Mouse (Mus musculus): Measurements from ENCODE around the gene Slc7a8. TPM values are rescaled to one million over a fixed set of nuclear protein-coding genes. Genes with fewer than 3 reads are reported as not detected.
A peak's percentile ranks its signal among the peaks of the same experiment; 100 is the strongest.

Slc7a8 gene
- polyA plus RNA-seq, 1 experiment from 2014 or later, result 1.9 TPM

- Histone ChIP-seq H3K36me3 (ENCODE audit: control insufficient read depth, insufficient read depth, low read length) (no peaks in the 10 kb centered on the region), H3K9me3 (ENCODE audit: control insufficient read depth, low read length) (no peaks in the 10 kb centered on the region), H3K4me3 (ENCODE audit: low read length) (no peak overlapping the region), H3K9ac (ENCODE audit: low read length) (no peak overlapping the region), H3K4me2 (ENCODE audit: low read depth, low read length) (no peak overlapping the region), H3K27ac (ENCODE audit: low read length) (no peak overlapping the region), H3K27me3 (ENCODE audit: control insufficient read depth, insufficient read depth, low read depth, low read length) (no peaks in the 10 kb centered on the region), H3K4me1 (replicated peaks; ENCODE audit: control insufficient read depth, insufficient read depth, low read length) (peaks cover 7% of the 10 kb centered on the region; the same call in 1 of the 2 replicates)
- WGBS, result 88% methylated on average over 1 of the region's 1 CpGs
- no peak for ATAC-seq (ENCODE audit: low read depth)
These were observed 66.3 kb downstream of the Slc7a8 start for GRCm38 (mm10) chr14:54715402-54715801.

GRCm38 (mm10) chr14:54714617-54715081 is 67.1 kb downstream of the Slc7a8 start:
- ATAC-seq (ENCODE audit: low read depth), result peak; percentile 26; the same call in 1 of the 2 replicates
- 2% methylated on average over 15 of the region's 15 CpGs for WGBS
- H3K9ac ChIP-seq (ENCODE audit: low read length), result peak overlapping the region; percentile 32

DNA sequence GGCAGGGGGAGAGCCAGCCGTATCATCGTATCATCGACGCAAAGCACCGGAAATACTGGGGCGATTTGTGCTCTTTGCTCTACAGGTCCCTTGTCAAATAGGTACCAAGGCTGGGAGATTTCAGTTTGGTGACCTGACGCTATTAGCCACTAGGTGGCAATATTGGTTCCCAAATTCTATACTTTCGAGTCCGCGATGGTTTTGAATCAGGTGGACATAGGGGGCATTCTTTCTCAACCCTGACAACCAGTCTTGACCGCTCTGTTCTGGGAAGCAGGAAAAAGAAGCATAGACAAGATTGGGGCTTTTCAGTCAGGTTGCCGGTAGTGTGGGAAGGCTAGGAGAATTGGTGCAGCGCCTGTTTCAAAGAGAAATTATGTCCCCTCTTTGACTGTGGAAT is 67.6 kb downstream of the Slc7a8 start:
- Histone ChIP-seq H3K36me3 (ENCODE audit: control insufficient read depth, insufficient read depth, low read length) (no peaks in the 10 kb centered on the region), H3K27me3 (ENCODE audit: control insufficient read depth, insufficient read depth, low read depth, low read length) (no peaks in the 10 kb centered on the region), H3K27ac (ENCODE audit: low read length) (no peak overlapping the region), H3K9me3 (ENCODE audit: control insufficient read depth, low read length) (no peaks in the 10 kb centered on the region), H3K4me1 (replicated peaks; ENCODE audit: control insufficient read depth, insufficient read depth, low read length) (peaks cover 7% of the 10 kb centered on the region; the same call in 1 of the 2 replicates), H3K4me3 (ENCODE audit: low read length) (peak overlapping the region; percentile 46), H3K9ac (ENCODE audit: low read length) (no peak overlapping the region), H3K4me2 (ENCODE audit: low read depth, low read length) (peak overlapping the region; percentile 81)
- peak; percentile 56; the same call in 1 of the 2 replicates for ATAC-seq (ENCODE audit: low read depth)
- WGBS, result under 1% methylated on average over 13 of the region's 13 CpGs

More at GRCm38 (mm10) chr14:54714617-54715081, 67.1 kb downstream of the Slc7a8 start:
- no peaks in the 10 kb centered on the region for H3K27me3 ChIP-seq (ENCODE audit: control insufficient read depth, insufficient read depth, low read depth, low read length)
- no peaks in the 10 kb centered on the region for H3K36me3 ChIP-seq (ENCODE audit: control insufficient read depth, insufficient read depth, low read length)
- peaks cover 7% of the 10 kb centered on the region; the same call in 1 of the 2 replicates for H3K4me1 ChIP-seq (replicated peaks; ENCODE audit: control insufficient read depth, insufficient read depth, low read length)
- peak overlapping the region; percentile 46 for H3K4me3 ChIP-seq (ENCODE audit: low read length)
- H3K9me3 ChIP-seq (ENCODE audit: control insufficient read depth, low read length), result no peaks in the 10 kb centered on the region
- no peak overlapping the region for H3K27ac ChIP-seq (ENCODE audit: low read length)
- peak overlapping the region; percentile 81 for H3K4me2 ChIP-seq (ENCODE audit: low read depth, low read length)

GRCm38 (mm10) chr14:54712861-54713260 is 68.9 kb downstream of the Slc7a8 start:
- H3K4me1 ChIP-seq (replicated peaks; ENCODE audit: control insufficient read depth, insufficient read depth, low read length), result peaks cover 7% of the 10 kb centered on the region; the same call in 1 of the 2 replicates
- H3K27ac ChIP-seq (ENCODE audit: low read length), result peak overlapping the region; percentile 33; the same call in 1 of the 2 replicates
- no peaks in the 10 kb centered on the region for H3K9me3 ChIP-seq (ENCODE audit: control insufficient read depth, low read length)
- H3K9ac ChIP-seq (ENCODE audit: low read length), result peak overlapping the region; percentile 5; the same call in 1 of the 2 replicates
- no peak overlapping the region for H3K4me2 ChIP-seq (ENCODE audit: low read depth, low read length)
- no peaks in the 10 kb centered on the region for H3K27me3 ChIP-seq (ENCODE audit: control insufficient read depth, insufficient read depth, low read depth, low read length)
- H3K36me3 ChIP-seq (ENCODE audit: control insufficient read depth, insufficient read depth, low read length), result no peaks in the 10 kb centered on the region
- 62% methylated on average over 8 of the region's 8 CpGs for whole genome bisulfite sequencing
- no peak overlapping the region for H3K4me3 ChIP-seq (ENCODE audit: low read length)
- 0 out of 2 replicates have a peak, but pooled peaks have one; percentile 24 for ATAC-seq (ENCODE audit: low read depth)

GRCm38 (mm10) chr14:54712074-54712473 is 69.7 kb downstream of the Slc7a8 start, which contains the start of gene Cebpe:
Cebpe (minus strand) TSS chr14:54712174.
- Histone ChIP-seq H3K27ac (ENCODE audit: low read length) (peak within 1 kb of the TSS; percentile 33; the same call in 1 of the 2 replicates), H3K4me1 (replicated peaks; ENCODE audit: control insufficient read depth, insufficient read depth, low read length) (peaks cover 7% of the 10 kb centered on the region; the same call in 1 of the 2 replicates), H3K27me3 (ENCODE audit: control insufficient read depth, insufficient read depth, low read depth, low read length) (no peaks in the 10 kb centered on the region), H3K36me3 (ENCODE audit: control insufficient read depth, insufficient read depth, low read length) (no peaks in the 10 kb centered on the region), H3K4me2 (ENCODE audit: low read depth, low read length) (no peak within 1 kb of the TSS), H3K9me3 (ENCODE audit: control insufficient read depth, low read length) (no peaks in the 10 kb centered on the region), H3K9ac (ENCODE audit: low read length) (peak within 1 kb of the TSS; percentile 5; the same call in 1 of the 2 replicates), H3K4me3 (ENCODE audit: low read length) (no peak within 1 kb of the TSS)
- 79% methylated on average over 7 of the region's 7 CpGs for WGBS
- no peak for ATAC-seq (ENCODE audit: low read depth)

- Histone ChIP-seq H3K4me1 (replicated peaks; ENCODE audit: control insufficient read depth, insufficient read depth, low read length) (no peaks in the 10 kb centered on the region), H3K9ac (ENCODE audit: low read length) (no peak overlapping the region), H3K9me3 (ENCODE audit: control insufficient read depth, low read length) (no peaks in the 10 kb centered on the region), H3K4me3 (ENCODE audit: low read length) (no peak overlapping the region), H3K27ac (ENCODE audit: low read length) (no peak overlapping the region), H3K27me3 (ENCODE audit: control insufficient read depth, insufficient read depth, low read depth, low read length) (no peaks in the 10 kb centered on the region), H3K36me3 (ENCODE audit: control insufficient read depth, insufficient read depth, low read length) (no peaks in the 10 kb centered on the region), H3K4me2 (ENCODE audit: low read depth, low read length) (no peak overlapping the region)
- WGBS, result 67% methylated on average over 9 of the region's 9 CpGs
- no peak for ATAC-seq (ENCODE audit: low read depth)
These were observed 72.7 kb downstream of the Slc7a8 start for GRCm38 (mm10) chr14:54709054-54709453.

DNA sequence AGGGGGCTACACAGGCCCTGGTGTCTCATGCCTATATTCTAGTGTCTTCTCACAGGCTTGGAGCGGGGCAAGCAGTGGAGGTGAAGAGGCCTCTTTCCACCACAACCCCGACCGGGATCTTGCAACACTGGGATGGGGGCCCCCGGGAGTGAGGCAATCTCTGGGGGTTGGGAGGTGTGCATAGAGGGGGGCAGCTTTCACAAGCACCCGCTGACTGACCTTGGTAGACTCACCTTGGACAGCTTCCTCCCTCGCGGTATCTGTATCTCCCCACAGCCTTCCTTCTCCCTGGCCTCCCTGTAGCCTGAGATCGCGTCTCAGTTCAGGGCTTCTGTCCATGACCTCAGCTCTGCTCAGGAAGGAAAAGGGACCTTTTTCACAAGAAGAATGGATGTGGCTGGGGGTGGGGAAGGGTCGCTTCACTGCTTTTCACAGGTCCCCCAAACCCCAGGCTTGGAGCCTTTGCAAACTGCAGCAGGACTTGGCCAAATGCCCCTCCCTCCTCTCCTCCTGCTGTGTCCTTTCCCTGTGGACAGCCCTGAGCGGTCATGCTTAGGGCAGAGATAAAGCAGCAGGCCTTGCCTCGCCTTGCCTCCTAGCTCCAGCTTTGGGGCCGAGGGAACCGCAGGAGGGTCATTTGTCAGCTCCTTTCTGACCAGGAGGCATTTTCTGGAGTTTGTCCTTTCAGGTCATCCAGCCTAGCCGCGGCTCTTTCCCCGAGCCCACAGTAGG is 75.0 kb downstream of the Slc7a8 start:
- H3K9ac ChIP-seq (ENCODE audit: low read length), result no peak overlapping the region
- H3K4me2 ChIP-seq (ENCODE audit: low read depth, low read length), result no peak overlapping the region
- no peaks in the 10 kb centered on the region for H3K36me3 ChIP-seq (ENCODE audit: control insufficient read depth, insufficient read depth, low read length)
- 43% methylated on average over 17 of the region's 17 CpGs for WGBS
- H3K27me3 ChIP-seq (ENCODE audit: control insufficient read depth, insufficient read depth, low read depth, low read length), result no peaks in the 10 kb centered on the region
- no peak overlapping the region for H3K4me3 ChIP-seq (ENCODE audit: low read length)
- no peak overlapping the region for H3K27ac ChIP-seq (ENCODE audit: low read length)
- no peaks in the 10 kb centered on the region for H3K9me3 ChIP-seq (ENCODE audit: control insufficient read depth, low read length)
- no peaks in the 10 kb centered on the region for H3K4me1 ChIP-seq (replicated peaks; ENCODE audit: control insufficient read depth, insufficient read depth, low read length)
- no peak for ATAC-seq (ENCODE audit: low read depth)

DNA sequence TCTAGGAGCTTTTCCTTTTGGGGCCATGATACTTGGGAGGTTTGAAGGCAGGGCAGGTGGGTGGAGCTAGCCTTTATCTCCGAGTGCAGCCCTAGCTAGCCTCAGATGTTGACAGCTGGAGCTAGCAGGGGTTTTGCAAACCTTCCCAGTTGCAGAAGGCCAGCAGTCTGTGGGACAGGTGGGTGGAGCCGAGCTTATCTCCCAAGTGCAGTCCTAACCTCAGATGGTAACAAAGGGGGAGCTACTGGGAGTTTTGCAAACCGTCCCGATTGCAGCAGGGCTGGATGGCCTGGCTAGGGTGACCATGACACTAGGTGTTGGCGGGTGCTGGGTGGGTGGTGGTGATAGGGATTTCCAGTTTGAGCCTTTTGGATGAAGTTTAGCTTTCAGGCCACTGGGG is 75.9 kb downstream of the Slc7a8 start:
- no peak overlapping the region for H3K27ac ChIP-seq (ENCODE audit: low read length)
- no peak overlapping the region for H3K4me3 ChIP-seq (ENCODE audit: low read length)
- H3K36me3 ChIP-seq (ENCODE audit: control insufficient read depth, insufficient read depth, low read length), result no peaks in the 10 kb centered on the region
- H3K27me3 ChIP-seq (ENCODE audit: control insufficient read depth, insufficient read depth, low read depth, low read length), result no peaks in the 10 kb centered on the region
- peak; percentile 23; the same call in 1 of the 2 replicates for ATAC-seq (ENCODE audit: low read depth)
- no peak overlapping the region for H3K4me2 ChIP-seq (ENCODE audit: low read depth, low read length)
- 17% methylated on average over 5 of the region's 5 CpGs for WGBS
- H3K4me1 ChIP-seq (replicated peaks; ENCODE audit: control insufficient read depth, insufficient read depth, low read length), result no peaks in the 10 kb centered on the region
- no peak overlapping the region for H3K9ac ChIP-seq (ENCODE audit: low read length)
- H3K9me3 ChIP-seq (ENCODE audit: control insufficient read depth, low read length), result no peaks in the 10 kb centered on the region

DNA sequence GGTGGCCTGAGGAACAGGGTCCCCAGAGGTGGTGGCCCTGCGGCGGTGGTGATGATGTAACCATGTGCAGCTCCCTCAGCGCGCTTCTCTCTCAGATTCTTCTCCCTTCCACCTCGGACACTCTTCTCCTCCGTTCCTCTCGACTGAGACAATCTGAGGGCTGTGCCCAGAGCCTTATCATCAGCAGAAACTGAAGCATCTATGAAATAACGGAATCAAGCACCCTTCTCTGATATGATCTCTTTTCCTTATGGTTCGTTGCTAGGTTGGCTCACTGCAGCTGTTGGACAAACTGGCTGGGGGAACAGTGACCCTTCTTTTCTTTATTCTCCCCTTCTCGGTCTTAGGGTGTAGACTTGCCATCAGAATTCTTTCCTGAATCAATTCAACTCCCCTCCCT is 78.5 kb downstream of the Slc7a8 start:
- Histone ChIP-seq H3K36me3 (ENCODE audit: control insufficient read depth, insufficient read depth, low read length) (no peaks in the 10 kb centered on the region), H3K9ac (ENCODE audit: low read length) (no peak overlapping the region), H3K4me3 (ENCODE audit: low read length) (no peak overlapping the region), H3K27me3 (ENCODE audit: control insufficient read depth, insufficient read depth, low read depth, low read length) (no peaks in the 10 kb centered on the region), H3K4me1 (replicated peaks; ENCODE audit: control insufficient read depth, insufficient read depth, low read length) (no peaks in the 10 kb centered on the region), H3K4me2 (ENCODE audit: low read depth, low read length) (no peak overlapping the region), H3K27ac (ENCODE audit: low read length) (no peak overlapping the region), H3K9me3 (ENCODE audit: control insufficient read depth, low read length) (no peaks in the 10 kb centered on the region)
- 56% methylated on average over 10 of the region's 10 CpGs for WGBS
- no peak for ATAC-seq (ENCODE audit: low read depth)

All from lung, embryonic 16.5 days (tissue).